Mouse (Mus musculus): Measurements from ENCODE around the gene Ntrk3. TPM values are rescaled to one million over a fixed set of nuclear protein-coding genes. Genes with fewer than 3 reads are reported as not detected.

Gene Ntrk3
- total RNA-seq (2023) = 10 to 100 TPM; 21.4 to 27.1 TPM

DNA sequence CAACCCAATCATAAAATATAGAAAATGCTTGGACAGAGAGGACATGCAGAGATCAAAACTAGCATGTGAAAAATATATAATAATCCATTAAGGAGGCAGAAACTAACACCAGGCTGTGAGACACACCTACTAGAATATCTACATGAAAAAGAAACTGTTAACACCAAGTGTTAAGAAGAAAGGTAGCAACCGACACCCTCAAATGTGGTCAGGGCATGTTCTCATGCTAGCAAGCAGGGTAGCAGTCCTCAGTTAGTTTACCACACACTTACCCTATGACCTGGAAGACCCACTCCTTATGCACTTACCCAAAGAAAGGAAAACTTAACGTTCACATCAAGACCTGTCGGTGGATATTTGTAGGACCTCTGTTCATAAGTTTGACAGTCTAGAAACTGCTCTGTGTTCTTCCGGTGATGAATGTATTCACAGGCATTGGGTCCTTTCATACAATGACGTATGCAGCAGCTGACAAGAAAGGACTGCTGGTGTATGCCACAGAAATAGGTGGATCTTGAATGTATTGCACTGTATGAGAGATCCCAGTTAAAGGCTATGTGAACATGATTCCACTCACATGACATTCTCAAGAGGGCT is at the start of gene Ntrk3:
Gene Ntrk3, minus strand, starts transcription at position 399 of the 597 bp plus-strand sequence.

DNA sequence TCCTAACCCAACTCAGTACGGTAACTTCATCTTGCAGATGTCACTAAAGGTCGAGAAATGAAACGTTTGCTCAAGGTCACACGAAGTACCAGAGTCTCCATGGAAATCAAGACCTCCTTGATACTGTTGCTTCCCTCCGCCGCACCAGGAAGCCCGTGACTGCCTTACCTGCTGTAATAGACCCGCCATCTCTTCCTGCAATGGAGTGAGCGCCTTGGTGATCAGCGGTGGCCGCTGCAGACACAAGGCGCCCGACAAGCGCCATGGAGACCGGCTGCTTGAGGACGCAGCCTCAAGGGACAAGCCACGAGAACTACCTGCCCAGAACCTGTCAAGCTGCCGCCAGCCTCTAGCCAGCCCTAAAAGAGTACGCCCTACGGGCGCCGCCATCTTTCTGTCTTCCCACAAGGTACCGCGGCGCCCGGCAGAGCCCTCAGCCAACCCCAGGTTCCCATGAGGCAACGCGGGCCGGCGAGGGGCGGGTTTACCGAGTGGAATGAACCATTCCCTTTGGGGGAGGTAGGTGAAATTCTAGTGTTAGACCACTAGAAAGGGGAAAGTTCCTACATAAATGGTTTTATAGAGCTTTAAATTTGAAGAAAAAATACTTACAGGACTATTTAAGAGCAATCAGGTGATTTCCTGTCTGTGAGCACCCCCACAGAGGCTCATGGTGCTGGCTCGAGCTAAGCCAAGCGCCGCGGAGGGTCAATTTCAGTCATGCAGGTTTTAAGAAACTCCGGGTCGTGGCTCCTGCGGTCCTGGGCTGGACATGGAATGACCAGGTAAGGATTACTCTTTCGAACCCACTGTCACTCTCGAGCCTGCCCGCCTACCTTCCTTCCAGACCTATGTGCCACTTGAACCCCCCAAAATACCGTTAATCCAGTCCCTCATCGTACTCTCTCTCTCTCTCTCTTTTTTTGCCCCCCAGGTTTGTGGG is 45.1 kb upstream of the Ntrk3 start, which contains the start of the genes Mrps11 and Mrpl46:
Gene Mrps11, plus strand, starts transcription at position 481 of the 943 bp plus-strand sequence.
Gene Mrpl46, minus strand, starts transcription at position 893 of the 943 bp plus-strand sequence.

Other genes with a start within 250 kb of the Ntrk3 start
- 10 to 100 TPM; 25.6 to 33.0 TPM for gene Mrps11, start 45.1 kb upstream of the Ntrk3 start, total RNA-seq (2023)
- gene Mrpl46, start 45.5 kb upstream of the Ntrk3 start, total RNA-seq (2023) = 10 to 100 TPM; 25.0 to 31.5 TPM
- 10 to 100 TPM; 17.9 to 18.2 TPM for gene Det1, start 109.3 kb upstream of the Ntrk3 start, total RNA-seq (2023)
- 10 to 100 TPM; 30.9 to 48.6 TPM for gene Aen, start 157.8 kb upstream of the Ntrk3 start, total RNA-seq (2023)
- gene Isg20, start 175.4 kb upstream of the Ntrk3 start, total RNA-seq (2023) = 10 to 100 TPM; 13.7 to 16.0 TPM

Measured in T-cell, adult 66 days (primary cell).